Mouse (Mus musculus): Measurements from ENCODE around the gene Camk1g. TPM values are rescaled to one million over a fixed set of nuclear protein-coding genes. Genes with fewer than 3 reads are reported as not detected.

The Camk1g gene
- polyA plus RNA-seq, 1 experiment from 2014 or later, result 11.9 TPM

- 75% methylated on average over 2 of the region's 3 CpGs for whole genome bisulfite sequencing
- no peak overlapping the region for H3K27ac ChIP-seq (replicated peaks; ENCODE audit: low read depth, low read length)
- DNase-seq (ENCODE audit: low spot score) (no peak), ATAC-seq (ENCODE audit: low read depth) (no peak)
- H3K36me3 ChIP-seq (ENCODE audit: control insufficient read depth, insufficient read depth, low read length), result 0 out of 2 replicates have a peak, but pooled peaks cover 19% of the 10 kb centered on the region
- no peaks in the 10 kb centered on the region for H3K4me1 ChIP-seq (ENCODE audit: control insufficient read depth, insufficient read depth, low read length)
- H3K4me3 ChIP-seq (ENCODE audit: low read depth, low read length), result no peak overlapping the region
- no peak overlapping the region for H3K9ac ChIP-seq (ENCODE audit: low read depth, low read length)
- H3K27me3 ChIP-seq (replicated peaks; ENCODE audit: control insufficient read depth, insufficient read depth, low read length), result no peaks in the 10 kb centered on the region
- H3K9me3 ChIP-seq (ENCODE audit: control insufficient read depth, low read length), result no peaks in the 10 kb centered on the region
- H3K4me2 ChIP-seq (ENCODE audit: low read depth, low read length), result no peak overlapping the region
These were observed 23.2 kb downstream of the Camk1g start for GRCm38 (mm10) chr1:193346908-193347307.

- Histone ChIP-seq H3K27me3 (replicated peaks; ENCODE audit: control insufficient read depth, insufficient read depth, low read length) (no peaks in the 10 kb centered on the region), H3K9me3 (ENCODE audit: control insufficient read depth, low read length) (no peaks in the 10 kb centered on the region), H3K4me2 (ENCODE audit: low read depth, low read length) (no peak overlapping the region), H3K27ac (replicated peaks; ENCODE audit: low read depth, low read length) (0 out of 2 replicates have a peak overlapping the region, but pooled peaks have one; percentile 3), H3K36me3 (ENCODE audit: control insufficient read depth, insufficient read depth, low read length) (0 out of 2 replicates have a peak, but pooled peaks cover 19% of the 10 kb centered on the region), H3K4me1 (ENCODE audit: control insufficient read depth, insufficient read depth, low read length) (no peaks in the 10 kb centered on the region), H3K9ac (ENCODE audit: low read depth, low read length) (no peak overlapping the region), H3K4me3 (ENCODE audit: low read depth, low read length) (no peak overlapping the region)
- ATAC-seq (ENCODE audit: low read depth) (peak; percentile 71), DNase-seq (ENCODE audit: low spot score) (peak; percentile 68)
- WGBS, result 9% methylated on average over 2 of the region's 2 CpGs
These were observed 25.1 kb downstream of the Camk1g start for GRCm38 (mm10) chr1:193344976-193345375.

GRCm38 (mm10) chr1:193343853-193344252 is 26.2 kb downstream of the Camk1g start:
- H3K36me3 ChIP-seq (ENCODE audit: control insufficient read depth, insufficient read depth, low read length), result 0 out of 2 replicates have a peak, but pooled peaks cover 17% of the 10 kb centered on the region
- no peaks in the 10 kb centered on the region for H3K4me1 ChIP-seq (ENCODE audit: control insufficient read depth, insufficient read depth, low read length)
- H3K9ac ChIP-seq (ENCODE audit: low read depth, low read length), result no peak overlapping the region
- no peaks in the 10 kb centered on the region for H3K27me3 ChIP-seq (replicated peaks; ENCODE audit: control insufficient read depth, insufficient read depth, low read length)
- H3K4me2 ChIP-seq (ENCODE audit: low read depth, low read length), result no peak overlapping the region
- no peak for ATAC-seq (ENCODE audit: low read depth)
- no peaks in the 10 kb centered on the region for H3K9me3 ChIP-seq (ENCODE audit: control insufficient read depth, low read length)
- no peak for DNase-seq (ENCODE audit: low spot score)
- no peak overlapping the region for H3K27ac ChIP-seq (replicated peaks; ENCODE audit: low read depth, low read length)
- no peak overlapping the region for H3K4me3 ChIP-seq (ENCODE audit: low read depth, low read length)
- 71% methylated on average over 4 of the region's 4 CpGs for WGBS

GRCm38 (mm10) chr1:193342198-193342946 is 27.7 kb downstream of the Camk1g start:
- Histone ChIP-seq H3K4me3 (ENCODE audit: low read depth, low read length) (no peak overlapping the region), H3K27ac (replicated peaks; ENCODE audit: low read depth, low read length) (no peak overlapping the region), H3K9ac (ENCODE audit: low read depth, low read length) (no peak overlapping the region), H3K27me3 (replicated peaks; ENCODE audit: control insufficient read depth, insufficient read depth, low read length) (no peaks in the 10 kb centered on the region), H3K4me1 (ENCODE audit: control insufficient read depth, insufficient read depth, low read length) (peaks cover 6% of the 10 kb centered on the region; the same call in 1 of the 2 replicates), H3K36me3 (ENCODE audit: control insufficient read depth, insufficient read depth, low read length) (0 out of 2 replicates have a peak, but pooled peaks cover 11% of the 10 kb centered on the region), H3K4me2 (ENCODE audit: low read depth, low read length) (no peak overlapping the region), H3K9me3 (ENCODE audit: control insufficient read depth, low read length) (no peaks in the 10 kb centered on the region)
- ATAC-seq (ENCODE audit: low read depth) (no peak), DNase-seq (ENCODE audit: low spot score) (no peak)
- 83% methylated on average over 5 of the region's 5 CpGs for WGBS

GRCm38 (mm10) chr1:193338363-193338995 is 31.6 kb downstream of the Camk1g start:
- Histone ChIP-seq H3K27me3 (replicated peaks; ENCODE audit: control insufficient read depth, insufficient read depth, low read length) (no peaks in the 10 kb centered on the region), H3K9me3 (ENCODE audit: control insufficient read depth, low read length) (no peaks in the 10 kb centered on the region), H3K27ac (replicated peaks; ENCODE audit: low read depth, low read length) (no peak overlapping the region), H3K36me3 (ENCODE audit: control insufficient read depth, insufficient read depth, low read length) (no peaks in the 10 kb centered on the region), H3K4me1 (ENCODE audit: control insufficient read depth, insufficient read depth, low read length) (peaks cover 6% of the 10 kb centered on the region; the same call in 1 of the 2 replicates), H3K9ac (ENCODE audit: low read depth, low read length) (no peak overlapping the region), H3K4me3 (ENCODE audit: low read depth, low read length) (no peak overlapping the region), H3K4me2 (ENCODE audit: low read depth, low read length) (no peak overlapping the region)
- DNase-seq (ENCODE audit: low spot score), result peak; percentile 59
- 68% methylated on average over 9 of the region's 9 CpGs for WGBS
- ATAC-seq (ENCODE audit: low read depth), result peak; percentile 34

DNA sequence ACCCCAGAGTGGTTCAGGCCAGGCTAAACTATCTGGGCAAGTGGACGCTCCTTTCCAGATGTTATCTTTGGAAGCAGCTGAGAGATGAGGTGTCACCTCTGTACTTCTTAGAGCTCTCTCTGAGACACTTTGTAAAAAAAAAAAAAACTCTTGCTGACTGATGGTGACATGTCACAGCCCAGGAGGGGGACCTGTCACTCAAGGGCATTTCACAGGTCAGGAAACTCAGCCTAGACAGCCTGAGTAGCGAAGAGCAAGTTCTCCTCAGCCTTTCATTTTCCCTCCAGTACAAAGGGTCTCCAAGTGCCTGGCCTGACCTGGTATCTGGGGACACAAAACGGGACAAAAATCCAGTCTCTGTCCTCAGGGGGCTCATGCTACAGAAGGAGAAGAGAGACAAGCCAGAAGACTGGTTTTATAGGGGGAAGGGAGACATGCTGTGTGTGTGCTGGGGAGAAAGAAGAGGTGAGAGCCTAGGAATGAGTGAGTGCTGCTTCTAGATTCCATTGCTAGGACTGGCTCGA is 32.2 kb downstream of the Camk1g start:
- 0 out of 2 replicates have a peak overlapping the region, but pooled peaks have one; percentile 30 for H3K9ac ChIP-seq (ENCODE audit: low read depth, low read length)
- no peaks in the 10 kb centered on the region for H3K27me3 ChIP-seq (replicated peaks; ENCODE audit: control insufficient read depth, insufficient read depth, low read length)
- H3K36me3 ChIP-seq (ENCODE audit: control insufficient read depth, insufficient read depth, low read length), result no peaks in the 10 kb centered on the region
- H3K4me1 ChIP-seq (ENCODE audit: control insufficient read depth, insufficient read depth, low read length), result peaks cover 6% of the 10 kb centered on the region; the same call in 1 of the 2 replicates
- DNase-seq (ENCODE audit: low spot score), result no peak
- no peak overlapping the region for H3K4me3 ChIP-seq (ENCODE audit: low read depth, low read length)
- no peak for ATAC-seq (ENCODE audit: low read depth)
- no peak overlapping the region for H3K27ac ChIP-seq (replicated peaks; ENCODE audit: low read depth, low read length)
- 51% methylated on average over 4 of the region's 4 CpGs for WGBS
- H3K4me2 ChIP-seq (ENCODE audit: low read depth, low read length), result no peak overlapping the region
- H3K9me3 ChIP-seq (ENCODE audit: control insufficient read depth, low read length), result no peaks in the 10 kb centered on the region

GRCm38 (mm10) chr1:193337018-193337321 is 33.1 kb downstream of the Camk1g start:
- Histone ChIP-seq H3K9me3 (ENCODE audit: control insufficient read depth, low read length) (no peaks in the 10 kb centered on the region), H3K9ac (ENCODE audit: low read depth, low read length) (no peak overlapping the region)

DNA sequence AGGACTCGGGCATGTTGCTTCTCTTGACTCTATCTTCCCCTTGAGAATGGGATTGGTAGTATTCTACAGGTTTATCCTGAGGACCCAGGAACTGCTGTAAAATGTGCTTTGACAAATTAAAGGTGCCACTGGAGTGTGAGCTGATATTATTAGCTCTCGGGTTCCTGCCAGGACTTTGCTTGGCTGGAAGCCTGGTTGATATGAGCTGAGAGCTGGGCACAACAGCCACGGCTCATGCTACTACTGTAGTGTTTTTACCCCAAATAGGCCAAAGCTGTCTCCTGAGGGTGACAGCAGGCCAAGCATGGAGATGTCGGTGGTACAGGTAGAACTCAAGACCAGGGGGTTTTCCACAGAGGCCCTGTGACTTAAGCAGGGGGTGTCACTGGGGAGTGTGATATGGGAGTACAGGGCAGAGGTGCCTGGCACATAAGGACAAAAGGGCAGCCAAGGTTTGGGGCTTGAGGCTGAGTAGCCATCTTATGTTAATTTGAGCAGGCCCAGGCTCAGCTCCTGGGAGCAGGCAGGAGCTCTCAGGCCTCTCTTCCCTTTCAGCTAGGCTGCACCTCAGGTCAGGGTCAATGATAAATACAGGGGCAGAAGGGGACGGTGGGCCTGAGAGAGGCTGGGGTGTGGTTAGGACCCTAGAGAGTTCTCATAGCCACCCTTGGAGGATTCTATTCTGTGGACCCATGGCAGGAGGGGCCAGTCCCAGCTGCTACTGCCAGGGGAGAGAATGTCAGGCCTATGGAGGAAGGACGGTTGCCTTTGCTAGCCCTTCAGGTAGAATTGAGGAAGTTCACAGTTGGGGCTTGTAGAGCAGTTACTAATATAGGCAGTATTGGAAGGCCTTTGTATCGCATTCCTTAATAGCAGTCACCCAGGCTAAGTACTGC is 33.7 kb downstream of the Camk1g start:
- WGBS, result 77% methylated on average over 7 of the region's 7 CpGs
- DNase-seq (ENCODE audit: low spot score) (no peak), ATAC-seq (ENCODE audit: low read depth) (no peak)
- Histone ChIP-seq H3K4me1 (ENCODE audit: control insufficient read depth, insufficient read depth, low read length) (peaks cover 6% of the 10 kb centered on the region; the same call in 1 of the 2 replicates), H3K9ac (ENCODE audit: low read depth, low read length) (no peak overlapping the region), H3K27ac (replicated peaks; ENCODE audit: low read depth, low read length) (no peak overlapping the region), H3K4me3 (ENCODE audit: low read depth, low read length) (no peak overlapping the region), H3K9me3 (ENCODE audit: control insufficient read depth, low read length) (no peaks in the 10 kb centered on the region), H3K36me3 (ENCODE audit: control insufficient read depth, insufficient read depth, low read length) (no peaks in the 10 kb centered on the region), H3K4me2 (ENCODE audit: low read depth, low read length) (no peak overlapping the region), H3K27me3 (replicated peaks; ENCODE audit: control insufficient read depth, insufficient read depth, low read length) (no peaks in the 10 kb centered on the region)

More at GRCm38 (mm10) chr1:193337018-193337321, 33.1 kb downstream of the Camk1g start:
- ATAC-seq (ENCODE audit: low read depth) (no peak), DNase-seq (ENCODE audit: low spot score) (no peak)
- Histone ChIP-seq H3K4me1 (ENCODE audit: control insufficient read depth, insufficient read depth, low read length) (peaks cover 6% of the 10 kb centered on the region; the same call in 1 of the 2 replicates), H3K36me3 (ENCODE audit: control insufficient read depth, insufficient read depth, low read length) (no peaks in the 10 kb centered on the region), H3K4me2 (ENCODE audit: low read depth, low read length) (no peak overlapping the region), H3K4me3 (ENCODE audit: low read depth, low read length) (no peak overlapping the region), H3K27ac (replicated peaks; ENCODE audit: low read depth, low read length) (no peak overlapping the region), H3K27me3 (replicated peaks; ENCODE audit: control insufficient read depth, insufficient read depth, low read length) (no peaks in the 10 kb centered on the region)
- 75% methylated on average over 9 of the region's 9 CpGs for WGBS

All from embryonic facial prominence, embryonic 14.5 days (tissue).